Mouse (Mus musculus) T-cell, adult 66 days (primary cell): ENCODE measurements around the gene Olfr30. TPM values are rescaled to one million over a fixed set of nuclear protein-coding genes. Genes with fewer than 3 reads are reported as not detected.

ENCODE experiments used
- total RNA-seq, 2 experiments: library from RNA; stranded (reverse); gene quantifications; 3 replicates in 1 of 2; 4 replicates in 1 of 2; pipeline ENCODE4 v1.2.4; 2023

Olfr30 gene
- total RNA-seq, result not detected

DNA sequence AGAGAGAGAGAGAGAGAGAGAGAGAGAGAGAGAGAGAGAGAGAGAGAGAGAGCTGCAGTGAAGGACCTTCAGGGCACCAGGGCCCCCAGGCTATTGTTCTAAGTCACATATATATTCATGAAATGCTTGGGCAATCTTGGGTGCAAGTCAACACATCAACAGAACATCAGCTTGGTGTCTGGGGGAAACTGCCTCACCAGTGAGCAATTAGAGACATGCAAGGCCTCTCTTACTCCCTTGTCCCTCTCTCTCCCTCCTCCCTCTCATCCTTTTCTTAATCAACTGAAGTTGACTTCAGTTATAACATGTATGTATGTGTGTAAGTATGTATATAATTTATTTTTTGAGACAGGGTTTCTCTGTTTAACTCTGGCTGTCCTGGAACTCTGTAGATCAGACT, at the start of gene Olfr30:
Gene Olfr30, minus strand, starts transcription at position 101 of the 400 bp plus-strand sequence.

DNA sequence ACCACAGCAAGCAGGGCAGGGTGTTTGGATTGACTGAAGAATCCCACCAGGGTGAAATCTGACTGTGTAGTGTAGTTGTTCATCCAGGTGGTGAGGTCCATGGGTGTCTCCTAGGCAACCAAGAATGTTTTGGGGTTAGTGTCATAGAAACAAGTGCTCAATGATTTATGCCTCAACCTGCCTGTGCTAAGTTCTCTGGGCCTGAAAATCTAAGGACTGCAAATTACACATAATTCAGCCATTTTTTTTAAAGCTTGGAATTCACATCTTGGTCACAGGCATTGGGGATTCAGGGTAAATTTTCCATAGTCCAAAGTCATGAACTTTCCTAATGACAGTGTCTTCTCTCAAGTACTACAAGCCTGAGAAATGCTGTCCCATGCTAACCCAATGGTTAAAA, 40.4 kb upstream of the Olfr30 start, which contains the start of gene Olfr331:
Gene Olfr331, minus strand, starts transcription at position 101 of the 400 bp plus-strand sequence.

DNA sequence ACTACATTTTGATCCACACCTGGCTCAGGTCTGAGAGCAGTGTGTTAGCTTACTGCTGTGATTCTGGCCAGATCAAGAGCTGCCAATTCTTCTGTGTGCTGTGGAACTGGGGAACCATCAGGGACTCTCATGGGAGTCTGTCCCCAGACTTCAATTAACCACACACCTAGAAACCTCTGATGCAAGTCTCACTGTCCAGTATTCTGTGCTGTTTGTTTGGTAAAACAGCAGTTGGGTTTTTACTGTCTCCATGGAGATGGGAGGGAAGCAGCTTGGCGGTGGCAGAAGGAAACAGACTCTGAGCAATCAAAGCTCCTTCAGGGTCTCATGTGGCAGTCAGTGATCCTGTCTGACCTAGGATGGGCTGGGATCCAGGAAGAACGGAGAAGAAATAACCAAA, 30.4 kb upstream of the Olfr30 start, which contains the start of gene Olfr332:
Gene Olfr332, minus strand, starts transcription at position 101 of the 400 bp plus-strand sequence.

DNA sequence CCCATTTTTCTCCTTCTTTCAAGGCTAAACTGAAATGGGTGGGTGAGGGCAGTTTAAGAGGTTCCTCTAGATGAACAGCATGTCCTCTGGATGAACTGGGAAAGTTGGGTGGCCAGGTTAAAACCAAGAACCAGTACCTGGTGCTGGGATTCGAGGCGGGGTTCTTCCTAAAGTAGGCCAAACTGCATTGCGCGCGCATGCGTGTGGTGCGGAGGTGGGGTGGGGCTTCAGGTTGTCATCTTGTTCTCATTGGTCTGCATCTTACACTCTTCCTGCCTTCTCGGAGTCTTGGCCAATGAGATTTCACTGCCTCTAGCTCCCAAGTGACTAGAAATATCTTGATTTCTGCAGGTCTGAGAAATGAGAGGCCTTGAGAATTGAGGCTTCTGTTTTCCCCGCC, 9.3 kb downstream of the Olfr30 start, which contains the start of gene Lypd9:
Gene Lypd9, minus strand, starts transcription at position 165 of the 400 bp plus-strand sequence.

DNA sequence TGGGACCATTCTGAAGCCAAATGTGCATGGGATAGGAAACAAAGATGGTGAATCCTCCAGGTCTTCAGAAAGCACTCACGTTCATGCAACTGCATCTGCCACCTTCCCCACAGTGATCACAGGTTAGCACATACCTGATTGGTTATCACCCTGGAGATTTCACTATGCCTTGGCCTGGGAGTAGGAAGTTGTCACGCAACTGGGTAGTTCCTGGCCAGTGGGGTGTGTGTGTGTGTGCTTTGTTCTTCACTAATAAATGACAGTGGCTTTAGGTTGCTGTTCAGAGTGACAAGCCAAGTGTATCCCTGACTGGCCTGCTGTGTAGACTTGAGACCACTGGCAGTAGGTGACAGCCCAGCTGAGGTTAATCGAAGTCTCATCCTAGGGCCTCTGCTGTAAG, 29.8 kb downstream of the Olfr30 start, which contains the start of gene Gm12253:
Gene Gm12253, plus strand, starts transcription at position 301 of the 400 bp plus-strand sequence.

DNA sequence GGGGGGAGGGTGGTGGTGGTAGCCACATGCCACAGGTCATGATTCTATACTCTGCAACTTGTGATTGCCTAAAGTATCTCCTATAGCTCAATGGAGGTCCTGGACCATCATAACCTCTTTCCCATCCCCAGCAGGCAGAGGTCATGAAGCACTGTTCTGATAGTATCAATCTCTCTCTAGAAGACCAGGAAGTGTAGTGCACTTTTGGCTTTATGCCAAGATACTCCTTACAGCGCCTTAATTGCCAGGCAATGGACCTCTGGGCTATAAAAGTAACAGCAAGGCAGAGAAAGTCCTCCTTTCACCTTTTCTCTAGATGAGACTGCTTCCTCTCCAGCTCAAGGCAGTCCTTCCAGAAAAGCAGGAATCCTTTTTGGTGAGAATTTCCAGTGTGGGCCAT, 41.3 kb downstream of the Olfr30 start, which contains the start of gene 1810065E05Rik:
Gene 1810065E05Rik, plus strand, starts transcription at position 297 of the 400 bp plus-strand sequence.

Other genes with a start within 250 kb of the Olfr30 start
- gene 4930438A08Rik, start 187.5 kb downstream of the Olfr30 start, total RNA-seq, result not detected
- gene Zfp692, start 155.2 kb downstream of the Olfr30 start, total RNA-seq, result 10 to 100 TPM; 30.4 to 32.7 TPM
- 10 to 100 TPM; 37.8 to 39.5 TPM for gene Zfp672, start 131.9 kb downstream of the Olfr30 start, total RNA-seq
- 10 to 100 TPM; 29.4 to 38.2 TPM for gene Sh3bp5l, start 131.5 kb downstream of the Olfr30 start, total RNA-seq
- not detected for gene Lypd8, start 83.2 kb downstream of the Olfr30 start, total RNA-seq
- gene 1810065E05Rik, start 41.2 kb downstream of the Olfr30 start, total RNA-seq, result not detected
- not detected for gene Gm12253, start 29.7 kb downstream of the Olfr30 start, total RNA-seq
- not detected for gene Lypd9, start 9.3 kb downstream of the Olfr30 start, total RNA-seq
- gene Olfr332, start 30.3 kb upstream of the Olfr30 start, total RNA-seq, result not detected
- not detected for gene Olfr331, start 40.3 kb upstream of the Olfr30 start, total RNA-seq
- gene Olfr330, start 72.6 kb upstream of the Olfr30 start, total RNA-seq, result not detected
- gene Olfr329-ps, start 84.2 kb upstream of the Olfr30 start, total RNA-seq, result not detected
- gene Olfr328, start 93.4 kb upstream of the Olfr30 start, total RNA-seq, result under 1 TPM; 0.20 to 0.53 TPM
- gene Olfr224, start 108.3 kb upstream of the Olfr30 start, total RNA-seq, result not detected
- not detected for gene Olfr325, start 115.5 kb upstream of the Olfr30 start, total RNA-seq
- gene Olfr324, start 132.8 kb upstream of the Olfr30 start, total RNA-seq, result not detected
- not detected for gene 2210407C18Rik, start 153.8 kb upstream of the Olfr30 start, total RNA-seq
- not detected for gene Olfr323, start 168.2 kb upstream of the Olfr30 start, total RNA-seq
- under 1 TPM; 0.32 to 0.33 TPM for gene Trim58, start 178.2 kb upstream of the Olfr30 start, total RNA-seq
- not detected for gene Olfr322, start 196.5 kb upstream of the Olfr30 start, total RNA-seq
- gene Olfr320, start 218.8 kb upstream of the Olfr30 start, total RNA-seq, result not detected
- not detected for gene Olfr319, start 236.9 kb upstream of the Olfr30 start, total RNA-seq